Mouse (Mus musculus) liver, embryonic 15.5 days (tissue): ENCODE results near the gene Akap11. TPM values are rescaled to one million over a fixed set of nuclear protein-coding genes. Genes with fewer than 3 reads are reported as not detected.

Experiments
- ATAC-seq: fragments of 200-750 bp; cut with Nextera tagmentation; 2 replicates; pipeline ENCODE4 v1.8.0; 2017; ENCODE audit warnings: moderate number of reproducible peaks, mild to moderate bottlenecking, moderate library complexity; ENCODE audit not compliant: insufficient read depth
- H3K27ac ChIP-seq: fragments of 300-500 bp; sonication (generic); replicated peaks from 2 replicates; pipeline ENCODE4 v1.5.1; 2015; ENCODE audit warnings: mild to moderate bottlenecking, inconsistent platforms
- H3K27me3 ChIP-seq: fragments of 300-500 bp; sonication (generic); 2 replicates; pipeline ENCODE4 v1.6.1; 2015; ENCODE audit warnings: mild to moderate bottlenecking, inconsistent platforms
- H3K36me3 ChIP-seq: fragments of 300-500 bp; sonication (generic); replicated peaks from 2 replicates; pipeline ENCODE4 v1.6.1; 2015; ENCODE audit warnings: moderate library complexity, mild to moderate bottlenecking, inconsistent platforms
- H3K4me1 ChIP-seq: fragments of 300-500 bp; sonication (generic); replicated peaks from 2 replicates; pipeline ENCODE4 v1.6.1; 2015; ENCODE audit warnings: inconsistent platforms
- H3K4me2 ChIP-seq: fragments of 300-500 bp; sonication (generic); 2 replicates; pipeline ENCODE4 v1.6.1; 2015; ENCODE audit warnings: moderate library complexity, mild to moderate bottlenecking, inconsistent platforms
- H3K4me3 ChIP-seq: fragments of 300-500 bp; sonication (generic); replicated peaks from 2 replicates; pipeline ENCODE4 v1.5.1; 2015; ENCODE audit warnings: mild to moderate bottlenecking, inconsistent platforms
- H3K9ac ChIP-seq: fragments of 300-500 bp; sonication (generic); 2 replicates; pipeline ENCODE4 v1.6.1; 2015; ENCODE audit warnings: moderate library complexity, mild to moderate bottlenecking, inconsistent platforms
- H3K9me3 ChIP-seq: fragments of 300-500 bp; sonication (generic); replicated peaks from 2 replicates; pipeline ENCODE4 v1.6.1; 2016; ENCODE audit warnings: inconsistent platforms
- WGBS: fragments of 180-500 bp; shearing (Covaris S2); methylation state at CpG from one replicate; pipeline ENCODE4 v1.1.7; 2015; ENCODE audit warnings: mixed read lengths; ENCODE audit not compliant: insufficient replicate concordance; 5-methylcytosine and 5-hydroxymethylcytosine counted together
- polyA plus RNA-seq: library from polyadenylated mRNA; unstranded; fragments of >200 nt; fragmentation: Nextera tagmentation; extraction: Ambion mirVana; gene quantifications from 2 replicates; pipeline ENCODE4 v1.2.1, GENCODE M21; 2015

Gene Akap11
- polyA plus RNA-seq, 1 experiment from 2014 or later: 6.7 TPM

- Histone ChIP-seq H3K27me3 (no peaks in the 10 kb centered on the region), H3K9ac (no peak overlapping the region), H3K4me1 (no peaks in the 10 kb centered on the region), H3K4me3 (no peak overlapping the region), H3K9me3 (no peaks in the 10 kb centered on the region), H3K36me3 (no peaks in the 10 kb centered on the region), H3K4me2 (no peak overlapping the region), H3K27ac (no peak overlapping the region)
- WGBS: 66% methylated on average over 3 of the region's 3 CpGs
- ATAC-seq: no peak
Measured at GRCm38 (mm10) chr14:78447542-78447941, 89.1 kb downstream of the Akap11 start.

Other genes starting within 250 kb of the Akap11 start
- gene Tnfsf11, start 228.8 kb downstream of the Akap11 start, polyA plus RNA-seq: 0.05 and 0.08 TPM in 2 replicates
- 0.25 and 0.39 TPM in 2 replicates for gene Dgkh, start 196.0 kb upstream of the Akap11 start, polyA plus RNA-seq